Mouse (Mus musculus): ENCODE measurements at regions not wholly inside any gene's neighbourhood (a gene's known extent, or its start where the extent isn't known, plus 50 kb on each side); places are given as distances from the start of the nearest gene placed in this dataset.
A peak's percentile ranks its signal among the peaks of the same experiment; 100 is the strongest.

DNA sequence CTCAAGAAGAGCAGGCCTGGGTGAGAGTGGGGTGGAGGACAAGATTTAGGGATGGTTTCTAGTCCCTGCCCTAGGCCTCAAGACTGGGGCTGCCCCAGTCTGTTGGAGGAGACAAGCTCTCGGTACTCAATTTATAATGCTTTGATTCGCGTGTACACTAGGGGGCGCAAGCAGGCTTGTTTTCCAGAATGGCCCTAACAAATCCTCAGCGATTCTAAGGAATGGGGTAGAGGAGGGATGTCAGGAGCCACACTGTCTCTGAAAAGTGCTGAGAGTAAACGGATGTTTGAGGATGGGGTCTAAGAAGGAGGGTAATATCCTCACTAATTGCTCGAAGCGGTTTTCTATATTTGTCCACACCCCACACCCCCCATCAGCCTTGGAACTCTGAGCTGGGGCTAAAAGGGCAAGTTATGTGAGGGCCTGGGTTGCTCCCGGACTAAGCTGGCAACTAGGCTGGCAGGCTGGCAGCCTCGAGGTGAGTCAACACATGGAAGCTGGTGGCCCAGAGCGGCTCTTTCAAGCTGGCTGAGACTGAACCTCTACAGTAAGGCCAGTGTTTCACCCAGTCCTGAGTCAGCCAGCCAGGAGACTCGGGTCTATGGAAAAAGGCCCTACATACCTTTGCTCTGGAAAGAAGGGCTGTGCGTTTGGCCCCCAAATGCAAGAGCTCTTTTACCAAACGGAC lies 176.7 kb downstream of the Ttc8 start:
- peak; percentile 78 to 94 for DNase-seq (ENCODE audit: low spot score in 2 of 2)

DNA sequence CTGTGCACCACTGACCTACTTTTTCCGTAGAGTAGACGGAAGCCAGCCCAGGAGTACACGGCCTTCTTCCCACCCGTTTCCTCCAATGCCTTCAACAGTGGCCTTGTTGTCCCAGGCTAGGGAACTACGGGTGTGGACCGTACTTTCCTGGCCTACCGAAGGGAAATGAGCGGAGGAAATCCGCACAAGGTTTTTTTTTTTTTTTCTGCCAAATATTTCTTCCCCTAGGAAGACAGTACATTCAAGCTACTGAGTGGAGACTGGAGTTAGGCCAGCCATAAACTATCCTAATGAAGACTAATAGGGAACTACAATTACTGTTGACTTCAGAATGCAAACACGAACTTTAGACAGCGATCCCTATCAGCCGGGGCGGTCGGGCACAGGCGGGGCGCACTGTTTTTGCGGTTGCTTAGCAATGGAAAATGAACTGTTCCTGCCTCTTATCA lies 177.3 kb downstream of the Ttc8 start:
- DNase-seq (ENCODE audit: low spot score in 2 of 2) = no peak

DNA sequence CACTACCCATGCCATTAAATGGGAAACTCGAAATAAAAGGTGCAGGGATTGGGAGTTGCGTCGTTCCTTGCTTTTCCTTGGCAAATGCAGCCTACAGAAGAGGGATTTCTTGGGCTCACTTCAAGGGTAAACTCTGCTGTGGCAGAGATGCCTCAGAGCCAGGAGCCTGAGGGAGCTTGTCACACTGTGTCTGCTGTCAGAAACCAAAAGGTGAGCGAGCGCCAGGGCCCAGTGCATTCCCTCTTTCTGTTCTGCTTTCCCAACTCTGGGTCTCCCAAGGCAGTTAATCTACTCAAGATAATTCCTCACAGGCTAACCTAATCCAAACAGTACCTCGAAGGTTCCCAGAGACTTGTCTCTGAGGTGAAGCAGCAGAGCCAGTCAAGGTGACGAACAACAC lies 179.5 kb downstream of the Ttc8 start:
- DNase-seq (ENCODE audit: low spot score in 2 of 2) = no peak

DNA sequence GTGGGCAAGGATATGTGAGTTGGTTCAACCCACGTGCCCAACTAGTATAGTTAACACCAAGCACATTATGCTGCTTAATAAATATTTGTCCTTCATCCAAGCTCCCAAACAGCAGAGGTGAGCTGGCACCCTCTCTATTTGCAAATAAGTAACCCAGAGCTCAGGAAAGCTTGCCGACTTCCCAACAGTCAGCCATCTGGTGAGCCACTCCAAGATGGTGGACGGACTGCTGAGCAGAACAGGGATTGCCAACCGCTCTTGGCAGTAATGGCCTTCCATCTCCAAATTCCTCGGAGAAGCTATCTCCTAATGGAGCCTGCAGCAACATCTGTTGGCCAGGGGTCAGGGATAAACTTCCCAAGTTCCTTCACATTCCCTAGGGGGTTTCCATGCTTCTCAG lies 188.2 kb downstream of the Ttc8 start:
- no peak for DNase-seq (ENCODE audit: low spot score in 2 of 2)

- DNase-seq (ENCODE audit: low spot score in 2 of 2) = no peak
Observed at GRCm38 (mm10) chr12:99113781-99114180, 193.4 kb downstream of the Ttc8 start.

- DNase-seq (ENCODE audit: low spot score in 2 of 2) = no peak
Observed at GRCm38 (mm10) chr12:99116491-99116890, 196.1 kb downstream of the Ttc8 start.

DNA sequence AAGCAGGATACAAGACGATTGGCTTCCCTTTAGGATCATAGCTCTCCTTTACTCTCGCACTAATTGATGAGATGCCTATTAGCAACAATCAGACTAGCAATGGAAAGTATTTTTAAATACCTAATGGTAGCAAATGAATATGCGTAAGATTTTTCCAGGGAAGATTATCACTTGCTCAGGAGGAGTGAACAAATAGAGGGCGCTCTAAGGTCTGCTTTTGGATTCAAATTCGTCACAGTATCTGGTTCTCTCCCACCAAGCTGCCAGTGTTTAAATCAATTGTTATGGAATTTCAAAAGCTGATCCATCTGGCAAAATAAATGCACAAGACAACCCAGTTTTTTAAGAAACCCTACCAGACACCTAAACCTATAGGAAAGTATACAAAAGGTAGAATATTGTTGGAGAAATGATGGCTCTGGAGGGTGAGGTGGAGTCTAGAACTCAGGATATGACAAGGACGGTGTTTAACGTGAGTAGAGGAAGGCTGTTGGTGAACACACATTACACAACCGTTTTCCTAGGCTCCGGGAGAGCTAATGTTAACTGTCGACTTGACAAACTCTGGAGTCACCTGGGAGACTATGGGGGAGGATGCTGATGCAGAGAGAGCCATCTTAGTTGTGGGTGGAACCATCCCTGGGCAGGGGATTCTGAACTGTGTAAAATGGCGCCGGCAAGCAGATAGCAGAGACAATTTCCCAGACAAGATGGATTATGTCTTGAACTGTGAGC lies 198.2 kb downstream of the Ttc8 start:
- DNase-seq (ENCODE audit: low spot score in 2 of 2) = no peak

GRCm38 (mm10) chr12:99119966-99120365 lies 199.6 kb downstream of the Ttc8 start:
- no peak for DNase-seq (ENCODE audit: low spot score in 2 of 2)

- DNase-seq (ENCODE audit: low spot score in 2 of 2) = peak; percentile 78 to 88
Observed at GRCm38 (mm10) chr12:99123611-99124495, 203.5 kb downstream of the Ttc8 start.

DNA sequence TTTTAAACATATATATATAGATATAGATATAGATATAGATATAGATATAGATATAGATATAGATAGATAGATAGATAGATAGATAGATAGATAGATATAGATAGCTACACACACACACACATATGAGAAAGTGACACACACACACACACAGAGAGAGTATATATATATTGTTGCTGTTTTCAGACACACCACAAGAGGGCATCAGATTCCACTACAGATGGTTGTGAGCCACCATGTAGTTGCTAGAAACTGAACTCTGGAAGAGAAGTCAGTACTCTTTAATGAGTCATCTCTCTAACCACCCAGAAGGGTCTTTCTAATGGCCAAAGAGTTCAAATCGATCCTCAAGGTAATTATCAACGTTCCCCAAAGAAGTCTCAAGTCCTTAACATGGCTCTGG lies 205.8 kb downstream of the Ttc8 start:
- no peak for DNase-seq (ENCODE audit: low spot score in 2 of 2)
